Mouse (Mus musculus) gastrocnemius, postnatal 4 days (tissue): ENCODE results near the gene Tsks. TPM values are rescaled to one million over a fixed set of nuclear protein-coding genes. Genes with fewer than 3 reads are reported as not detected.

ENCODE experiments used
- DNase-seq, 2 experiments: peaks; one replicate each; pipeline ENCODE4 v3.0.0; 2021 to 2022; ENCODE audit warnings: low spot score in 2 of 2, mixed read lengths in 2 of 2
- total RNA-seq, 2 experiments: library from RNA; stranded (reverse); gene quantifications; 2 replicates each; pipeline ENCODE4 v1.2.3; 2021

The Tsks gene
- total RNA-seq, 2 experiments from 2014 or later = not detected

DNA sequence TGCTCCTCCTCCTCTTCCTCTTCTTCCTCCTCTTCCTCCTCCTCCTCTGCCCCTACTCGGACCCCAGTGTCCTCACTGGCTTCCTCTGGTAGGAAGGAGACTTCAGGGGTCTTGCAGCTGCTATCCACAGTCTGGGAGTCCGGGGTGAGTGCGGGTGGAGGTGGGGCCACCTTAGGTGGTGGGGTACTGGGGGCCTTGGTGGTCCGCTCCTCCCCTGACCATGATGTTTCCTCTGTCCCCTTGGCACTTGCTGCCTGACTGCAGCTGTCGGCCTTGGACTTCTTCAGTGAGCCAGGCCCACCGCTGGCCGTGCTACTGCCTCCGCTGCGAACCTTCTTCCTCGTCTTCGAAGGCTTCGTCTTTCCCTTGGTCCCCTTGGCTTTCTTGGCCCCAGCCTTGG, 63.5 kb downstream of the Tsks start:
- DNase-seq = no peak

DNA sequence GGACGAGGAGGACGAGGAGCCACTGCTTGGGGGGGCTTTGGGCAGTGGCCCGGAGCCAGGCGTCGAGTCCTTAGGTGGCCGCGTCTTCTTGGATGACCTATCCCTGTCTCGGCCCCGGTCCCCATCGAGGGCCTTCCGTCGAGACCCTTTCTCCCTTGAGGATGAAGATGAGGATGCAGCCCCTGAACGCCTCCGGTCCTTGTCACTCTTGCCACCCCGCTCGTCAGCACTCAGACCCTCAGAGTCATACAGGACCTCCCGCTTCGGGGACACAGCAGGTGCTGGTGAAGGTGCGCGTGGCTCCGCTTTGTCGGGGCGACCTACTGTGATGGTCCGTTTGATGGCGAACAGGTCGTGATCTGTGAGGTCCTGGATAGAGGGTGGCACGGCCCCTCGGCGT, 64.1 kb downstream of the Tsks start:
- DNase-seq = no peak

Other genes starting within 250 kb of the Tsks start
- not detected for gene Izumo2, start 234.5 kb upstream of the Tsks start, total RNA-seq
- 10 to 100 TPM; 18.9 to 20.7 TPM for gene Vrk3, start 194.8 kb upstream of the Tsks start, total RNA-seq
- under 1 TPM; 0.32 to 0.41 TPM for gene Zfp473, start 192.2 kb upstream of the Tsks start, total RNA-seq
- 10 to 100 TPM; 49.4 to 53.1 TPM for gene Nup62, start 127.1 kb upstream of the Tsks start, total RNA-seq
- gene Il4i1, start 126.8 kb upstream of the Tsks start, total RNA-seq = 1 to 10 TPM; 1.6 to 1.8 TPM
- 10 to 100 TPM; 55.6 to 62.2 TPM for gene Atf5, start 126.5 kb upstream of the Tsks start, total RNA-seq
- gene Akt1s1, start 94.2 kb upstream of the Tsks start, total RNA-seq = 100 to 1,000 TPM in 1 of 2 experiments, 10 to 100 TPM in 1; 92.4 to 103 TPM
- 10 to 100 TPM; 56.5 to 63.4 TPM for gene Tbc1d17, start 94.1 kb upstream of the Tsks start, total RNA-seq
- 10 to 100 TPM; 18.6 to 20.5 TPM for gene Pnkp, start 86.1 kb upstream of the Tsks start, total RNA-seq
- gene Ptov1, start 73.4 kb upstream of the Tsks start, total RNA-seq = 100 to 1,000 TPM; 332 to 346 TPM
- 10 to 100 TPM; 63.8 to 67.6 TPM for gene Med25, start 50.5 kb upstream of the Tsks start, total RNA-seq
- gene Fuz, start 47.1 kb upstream of the Tsks start, total RNA-seq = 10 to 100 TPM; 16.1 to 18.4 TPM
- gene Ap2a1, start 13.7 kb upstream of the Tsks start, total RNA-seq = 10 to 100 TPM; 84.8 to 88.9 TPM
- 10 to 100 TPM; 10.3 to 10.8 TPM for gene Cpt1c, start 31.6 kb downstream of the Tsks start, total RNA-seq
- 100 to 1,000 TPM; 318 to 331 TPM for gene Prmt1, start 43.4 kb downstream of the Tsks start, total RNA-seq
- 10 to 100 TPM; 46.0 to 50.4 TPM for gene Irf3, start 54.4 kb downstream of the Tsks start, total RNA-seq
- 10 to 100 TPM; 21.5 to 22.0 TPM for gene Bcl2l12, start 55.5 kb downstream of the Tsks start, total RNA-seq
- gene Scaf1, start 73.2 kb downstream of the Tsks start, total RNA-seq = 10 to 100 TPM; 74.1 to 76.0 TPM
- 100 to 1,000 TPM; 119 to 123 TPM for gene Rras, start 74.8 kb downstream of the Tsks start, total RNA-seq
- gene Prr12, start 109.7 kb downstream of the Tsks start, total RNA-seq = 10 to 100 TPM; 63.9 to 65.2 TPM
- gene Nosip, start 119.2 kb downstream of the Tsks start, total RNA-seq = 10 to 100 TPM; 47.3 to 48.3 TPM
- gene Prrg2, start 119.5 kb downstream of the Tsks start, total RNA-seq = 10 to 100 TPM; 11.7 to 12.3 TPM
- gene Rcn3, start 149.0 kb downstream of the Tsks start, total RNA-seq = 100 to 1,000 TPM; 172 to 192 TPM
- 10 to 100 TPM; 84.6 to 87.3 TPM for gene Fcgrt, start 160.6 kb downstream of the Tsks start, total RNA-seq
- 1,000 to 10,000 TPM in 1 of 2 experiments, 100 to 1,000 TPM in 1; 985 to 1,047 TPM for gene Rps11, start 181.2 kb downstream of the Tsks start, total RNA-seq
- gene Rpl13a, start 185.6 kb downstream of the Tsks start, total RNA-seq = 1,000 to 10,000 TPM; 1,483 to 1,628 TPM
- gene Gm45713, start 193.0 kb downstream of the Tsks start, total RNA-seq = under 1 TPM in 1 of 2 experiments, not detected in 1; 0.34 TPM
- gene Flt3l, start 193.2 kb downstream of the Tsks start, total RNA-seq = 1 to 10 TPM; 2.4 to 5.1 TPM
- gene Pih1d1, start 211.1 kb downstream of the Tsks start, total RNA-seq = 10 to 100 TPM; 52.1 to 59.3 TPM
- gene Aldh16a1, start 211.4 kb downstream of the Tsks start, total RNA-seq = 10 to 100 TPM; 34.8 to 51.6 TPM
- gene Slc17a7, start 220.7 kb downstream of the Tsks start, total RNA-seq = 1 to 10 TPM; 2.6 to 3.0 TPM
- under 1 TPM; 0.34 to 0.42 TPM for gene Gfy, start 236.4 kb downstream of the Tsks start, total RNA-seq
- not detected for gene Pth2, start 237.8 kb downstream of the Tsks start, total RNA-seq